In genomic region chr6:134439401-134440021, GRCm38 (mm10) we compare ENCODE assay signal across 7 mouse cellular contexts. TPM values are rescaled to one million over a fixed set of nuclear protein-coding genes. Genes with fewer than 3 reads are reported as not detected.
DNase-seq lines count a peak whose midpoint lies in the region; ATAC-seq and TF ChIP-seq lines count a peak whose summit lies in the region.

No protein-coding gene starts in this region.

- H3K27me3 ChIP-seq in cerebellum, adult 2 months (ENCODE audit: control insufficient read depth, insufficient read depth, low read length) = no peaks in the 10 kb centered on the region

- intact Hi-C loops in left cerebral cortex, postnatal 4 days (cut with DNase I) = no loop called here

- no peak overlapping the region for H3K27ac ChIP-seq in cerebellum, adult 2 months (ENCODE audit: insufficient read depth, low read length)

- no peak for TF ChIP-seq CTCF in cerebellum, adult 2 months (IDR thresholded peaks at IDR 0.05; ENCODE audit: borderline replicate concordance, insufficient read depth, low read depth, low read length)

- WGBS in cerebellum, adult 2 months = under 1% methylated on average over 23 of the region's 23 CpGs

- ATAC-seq in inflammation-experienced regulatory T-cells, adult 6 months = no peak

- no peak for TF ChIP-seq POLR2A in cerebellum, adult 2 months (IDR thresholded peaks at IDR 0.05; ENCODE audit: borderline replicate concordance, insufficient read depth, low read length)

- H3K4me3 ChIP-seq in cerebellum, adult 2 months (replicated peaks; ENCODE audit: insufficient read depth, low read depth, low read length) = peak overlapping the region; percentile 57

- H3K4me1 ChIP-seq in cerebellum, adult 2 months (ENCODE audit: control insufficient read depth, insufficient read depth, low read length) = peaks cover 4% of the 10 kb centered on the region

- peak; percentile 53 for DNase-seq in ZHBTc4 (ENCODE audit: low read depth, low spot score)
- DNase-seq in cerebellum, adult 2 months = peak; percentile 31 to 38
- peak; percentile 64 for DNase-seq in forelimb bud, embryonic 11.5 days (ENCODE audit: low read depth, low spot score)
- peak; percentile 49 for DNase-seq in heart, postnatal 4 days
- peak; percentile 30 for DNase-seq in left cerebral cortex, postnatal 4 days
- DNase-seq in retina, adult 2 months (ENCODE audit: low read depth, low spot score) = peak; percentile 15

RNA-seq across cellular contexts. Expression of gene Bcl2l14, which starts 43.4 kb away (rescaled TPM):
- not detected in 2 replicates for polyA plus RNA-seq in cerebellum, adult 2 months (2012; rRNA removed)
- not detected for total RNA-seq in heart, postnatal 4 days (2021)
- not detected for total RNA-seq in left cerebral cortex, postnatal 4 days (2021)
- 1 to 10 TPM in 2 of 3 experiments, under 1 TPM in 1; 0.79 to 2.6 (median 1.1) TPM for polyA plus RNA-seq in inflammation-experienced regulatory T-cells, adult 6 months (2017; shearing (Covaris generic))
